In genomic region chr14:25608618-25609017, GRCm38 (mm10) we compare ENCODE assay signal across 7 mouse cellular contexts.
DNase-seq lines count a peak whose midpoint lies in the region; ATAC-seq lines count a peak whose summit lies in the region.

No protein-coding gene starts in this region.

- no peaks in the 10 kb centered on the region for H3K9me3 ChIP-seq in lung, embryonic 16.5 days (ENCODE audit: control insufficient read depth, low read length)
- H3K9me3 ChIP-seq in forebrain, embryonic 10.5 days = no peaks in the 10 kb centered on the region
- H3K9me3 ChIP-seq in liver, embryonic 12.5 days (replicated peaks) = no peaks in the 10 kb centered on the region

- H3K4me2 ChIP-seq in lung, embryonic 16.5 days (ENCODE audit: low read depth, low read length) = peak overlapping the region; percentile 96
- H3K4me2 ChIP-seq in liver, embryonic 12.5 days = peak overlapping the region; percentile 97

- H3K4me1 ChIP-seq in lung, embryonic 16.5 days (replicated peaks; ENCODE audit: control insufficient read depth, insufficient read depth, low read length) = peaks cover 71% of the 10 kb centered on the region
- peaks cover 93% of the 10 kb centered on the region for H3K4me1 ChIP-seq in forebrain, embryonic 10.5 days
- H3K4me1 ChIP-seq in liver, embryonic 12.5 days = peaks cover 92% of the 10 kb centered on the region

- H3K9ac ChIP-seq in lung, embryonic 16.5 days (ENCODE audit: low read length) = peak overlapping the region; percentile 85
- no peak overlapping the region for H3K9ac ChIP-seq in liver, embryonic 12.5 days

- no peaks in the 10 kb centered on the region for H3K27me3 ChIP-seq in lung, embryonic 16.5 days (ENCODE audit: control insufficient read depth, insufficient read depth, low read depth, low read length)
- no peaks in the 10 kb centered on the region for H3K27me3 ChIP-seq in forebrain, embryonic 10.5 days (ENCODE audit: poor library complexity, severe bottlenecking)
- H3K27me3 ChIP-seq in liver, embryonic 12.5 days (replicated peaks) = peaks cover 46% of the 10 kb centered on the region

- 23% methylated on average over 4 of the region's 4 CpGs for WGBS in lung, embryonic 16.5 days
- 12% methylated on average over 4 of the region's 4 CpGs for WGBS in forebrain, embryonic 10.5 days
- 26% methylated on average over 4 of the region's 4 CpGs for WGBS in liver, embryonic 12.5 days (ENCODE audit: insufficient replicate concordance)

- peak overlapping the region; percentile 84 for H3K27ac ChIP-seq in lung, embryonic 16.5 days (ENCODE audit: low read length)
- H3K27ac ChIP-seq in forebrain, embryonic 10.5 days = peak overlapping the region; percentile 99
- 0 out of 2 replicates have a peak overlapping the region, but pooled peaks have one; percentile 78 for H3K27ac ChIP-seq in liver, embryonic 12.5 days

- no peak for ATAC-seq in lung, embryonic 16.5 days (ENCODE audit: low read depth)
- no peak for ATAC-seq in liver, embryonic 12.5 days

- peak overlapping the region; percentile 77 for H3K4me3 ChIP-seq in lung, embryonic 16.5 days (ENCODE audit: low read length)
- peak overlapping the region; percentile 84 for H3K4me3 ChIP-seq in forebrain, embryonic 10.5 days
- H3K4me3 ChIP-seq in liver, embryonic 12.5 days = peak overlapping the region; percentile 67

- no peak for DNase-seq in lung, adult 18-20 months
- DNase-seq in forebrain, embryonic 10.5 days (ENCODE audit: extremely low spot score, low spot score) = no peak
- peak; percentile 49 for DNase-seq in thymus, postnatal 14 days
- DNase-seq in layer of hippocampus, adult 9-11 months = no peak
- no peak for DNase-seq in layer of hippocampus, adult 18-20 months (ENCODE audit: low spot score in 2 of 2)

- no peaks in the 10 kb centered on the region for H3K36me3 ChIP-seq in lung, embryonic 16.5 days (ENCODE audit: control insufficient read depth, insufficient read depth, low read length)
- H3K36me3 ChIP-seq in forebrain, embryonic 10.5 days (replicated peaks) = peaks cover 25% of the 10 kb centered on the region
- H3K36me3 ChIP-seq in liver, embryonic 12.5 days = 0 out of 2 replicates have a peak, but pooled peaks cover 4% of the 10 kb centered on the region
